Mouse (Mus musculus): ENCODE measurements around the gene Rtn4r. TPM values are rescaled to one million over a fixed set of nuclear protein-coding genes. Genes with fewer than 3 reads are reported as not detected.

Rtn4r gene
- total and polyA plus RNA-seq, 2 experiments from 2014 or later = 1.5 to 1.9 TPM

DNA sequence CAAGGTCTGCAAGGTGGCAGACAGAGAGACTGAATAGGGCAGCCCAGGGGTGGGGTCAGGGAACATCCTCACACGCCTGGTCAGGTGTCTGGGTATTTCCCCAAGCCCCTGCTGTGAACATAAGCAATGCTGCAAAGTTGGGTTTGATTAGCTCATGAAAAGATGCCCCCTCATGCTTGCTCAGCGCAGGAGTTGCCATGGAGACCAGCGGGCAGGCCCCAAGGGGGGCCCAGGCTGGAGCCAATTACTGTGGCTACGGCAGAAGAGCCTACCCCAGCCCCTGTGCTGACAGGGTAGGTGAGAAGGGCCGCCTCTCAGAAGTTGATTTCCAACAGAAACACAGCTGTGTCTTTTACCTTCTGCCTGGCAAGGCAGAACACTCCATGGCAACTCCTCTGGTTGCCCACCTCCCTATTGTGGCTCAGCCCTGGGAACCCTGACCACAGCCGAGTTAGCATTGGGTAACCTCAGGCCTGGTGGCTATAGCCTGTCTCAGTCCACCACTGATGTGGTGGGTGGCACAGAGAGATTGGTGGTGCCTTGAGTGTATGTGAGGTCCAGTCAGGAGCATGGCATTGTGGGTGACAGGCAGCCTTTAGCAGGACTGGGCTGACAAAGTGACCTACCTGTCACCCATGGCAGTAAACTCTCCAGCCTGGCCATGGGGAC is 20.9 kb downstream of the Rtn4r start:
- DNase-seq (ENCODE audit: low spot score) = no peak
- 0 out of 2 replicates have a peak, but pooled peaks cover 9% of the 10 kb centered on the region for H3K4me1 ChIP-seq (ENCODE audit: control insufficient read depth, insufficient read depth)
- no peak overlapping the region for H3K4me2 ChIP-seq (ENCODE audit: low read depth, low read length)
- H3K36me3 ChIP-seq (replicated peaks; ENCODE audit: control insufficient read depth, insufficient read depth, low read length) = no peaks in the 10 kb centered on the region
- H3K27ac ChIP-seq (ENCODE audit: low read depth) = no peak overlapping the region
- TF ChIP-seq CTCF (IDR thresholded peaks at IDR 0.05; ENCODE audit: low read depth) = no peak
- no peak for TF ChIP-seq EP300 (IDR thresholded peaks at IDR 0.05; ENCODE audit: low read depth)
- H3K27me3 ChIP-seq (ENCODE audit: control insufficient read depth, insufficient read depth, low read length) = 0 out of 2 replicates have a peak, but pooled peaks cover 8% of the 10 kb centered on the region
- H3K4me3 ChIP-seq (ENCODE audit: low read depth, low read length) = no peak overlapping the region
- no peak for ATAC-seq (ENCODE audit: insufficient read depth, low read depth)
- 62% methylated on average over 6 of the region's 6 CpGs for WGBS
- H3K9ac ChIP-seq (replicated peaks; ENCODE audit: low read depth, low read length) = no peak overlapping the region
- no peaks in the 10 kb centered on the region for H3K9me3 ChIP-seq (replicated peaks; ENCODE audit: control insufficient read depth, low read length)

DNA sequence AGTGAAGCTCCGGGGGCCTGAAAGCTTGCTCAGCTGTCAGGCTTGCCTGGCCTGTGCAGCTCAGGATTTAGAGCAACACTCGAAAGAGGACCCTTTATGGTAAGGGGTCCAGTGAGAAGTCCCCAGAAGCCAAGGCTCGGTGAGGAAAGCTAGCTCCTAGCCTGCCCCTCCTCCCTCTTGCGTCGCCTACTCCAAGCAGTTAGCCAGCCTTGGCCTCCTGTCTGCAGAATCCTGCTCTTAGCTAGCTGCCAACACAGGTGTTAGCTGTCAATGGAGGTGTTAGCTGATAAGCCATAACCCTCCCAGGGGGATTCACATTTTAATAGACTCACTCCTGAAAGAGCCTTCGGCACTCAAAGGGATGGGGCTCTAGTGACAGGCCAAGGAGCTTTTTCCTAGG is 21.8 kb downstream of the Rtn4r start:
- 50% methylated on average over 6 of the region's 6 CpGs for WGBS
- no peak overlapping the region for H3K9ac ChIP-seq (replicated peaks; ENCODE audit: low read depth, low read length)
- H3K4me1 ChIP-seq (ENCODE audit: control insufficient read depth, insufficient read depth) = peaks cover 9% of the 10 kb centered on the region; the same call in 1 of the 2 replicates
- 0 out of 2 replicates have a peak, but pooled peaks cover 8% of the 10 kb centered on the region for H3K27me3 ChIP-seq (ENCODE audit: control insufficient read depth, insufficient read depth, low read length)
- TF ChIP-seq EP300 (IDR thresholded peaks at IDR 0.05; ENCODE audit: low read depth) (no peak), CTCF (IDR thresholded peaks at IDR 0.05; ENCODE audit: low read depth) (no peak)
- H3K36me3 ChIP-seq (replicated peaks; ENCODE audit: control insufficient read depth, insufficient read depth, low read length) = no peaks in the 10 kb centered on the region
- ATAC-seq (ENCODE audit: insufficient read depth, low read depth) (no peak), DNase-seq (ENCODE audit: low spot score) (no peak)
- no peak overlapping the region for H3K4me2 ChIP-seq (ENCODE audit: low read depth, low read length)
- no peak overlapping the region for H3K4me3 ChIP-seq (ENCODE audit: low read depth, low read length)
- no peak overlapping the region for H3K27ac ChIP-seq (ENCODE audit: low read depth)
- H3K9me3 ChIP-seq (replicated peaks; ENCODE audit: control insufficient read depth, low read length) = no peaks in the 10 kb centered on the region

GRCm38 (mm10) chr16:18152189-18152588 is 24.7 kb downstream of the Rtn4r start:
- Histone ChIP-seq H3K9me3 (replicated peaks; ENCODE audit: control insufficient read depth, low read length) (no peaks in the 10 kb centered on the region), H3K9ac (replicated peaks; ENCODE audit: low read depth, low read length) (no peak overlapping the region), H3K27ac (ENCODE audit: low read depth) (no peak overlapping the region), H3K36me3 (replicated peaks; ENCODE audit: control insufficient read depth, insufficient read depth, low read length) (no peaks in the 10 kb centered on the region), H3K4me3 (ENCODE audit: low read depth, low read length) (no peak overlapping the region), H3K4me2 (ENCODE audit: low read depth, low read length) (no peak overlapping the region), H3K27me3 (ENCODE audit: control insufficient read depth, insufficient read depth, low read length) (0 out of 2 replicates have a peak, but pooled peaks cover 3% of the 10 kb centered on the region), H3K4me1 (ENCODE audit: control insufficient read depth, insufficient read depth) (peaks cover 16% of the 10 kb centered on the region)
- TF ChIP-seq CTCF (IDR thresholded peaks at IDR 0.05; ENCODE audit: low read depth) = no peak
- no peak for TF ChIP-seq EP300 (IDR thresholded peaks at IDR 0.05; ENCODE audit: low read depth)
- ATAC-seq (ENCODE audit: insufficient read depth, low read depth) = no peak
- DNase-seq (ENCODE audit: low spot score) = no peak
- WGBS = 93% methylated on average over 12 of the region's 12 CpGs

- Histone ChIP-seq H3K4me1 (ENCODE audit: control insufficient read depth, insufficient read depth) (peaks cover 16% of the 10 kb centered on the region), H3K27me3 (ENCODE audit: control insufficient read depth, insufficient read depth, low read length) (no peaks in the 10 kb centered on the region)
These were observed 25.5 kb downstream of the Rtn4r start for GRCm38 (mm10) chr16:18152769-18153445.

DNA sequence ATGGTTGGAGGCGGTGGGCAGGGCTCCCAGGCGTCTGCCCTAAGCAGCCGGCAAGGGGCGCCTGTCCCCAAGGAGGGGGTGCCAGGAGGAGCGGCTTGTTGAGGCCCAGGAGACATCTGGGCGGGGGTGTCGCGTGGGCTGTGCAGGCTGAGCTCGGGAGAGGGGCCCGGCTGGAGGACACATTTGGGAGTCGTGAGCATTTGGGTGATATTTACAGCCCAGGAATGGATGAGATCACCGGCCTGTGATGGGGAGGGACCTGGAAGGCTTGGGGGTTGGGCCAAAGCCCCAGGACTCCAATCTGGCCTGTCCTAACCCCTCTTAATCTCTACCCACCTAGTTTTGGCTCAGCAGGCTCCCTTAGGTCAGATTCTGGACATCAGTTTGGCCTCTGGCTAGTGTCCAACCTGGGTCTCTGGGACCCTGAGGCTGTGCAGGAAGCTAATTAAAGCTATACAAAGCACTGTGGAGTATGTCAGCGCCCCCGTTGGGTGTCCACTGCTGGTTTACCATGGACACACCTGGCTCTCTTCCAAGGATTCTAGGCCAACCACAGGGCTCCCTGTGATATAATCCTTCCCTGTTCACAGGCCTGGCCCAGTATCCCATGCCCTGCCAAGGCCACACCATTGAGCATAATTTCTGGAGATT is 27.2 kb downstream of the Rtn4r start:
- Histone ChIP-seq H3K9ac (replicated peaks; ENCODE audit: low read depth, low read length) (no peak overlapping the region), H3K36me3 (replicated peaks; ENCODE audit: control insufficient read depth, insufficient read depth, low read length) (no peaks in the 10 kb centered on the region), H3K4me3 (ENCODE audit: low read depth, low read length) (no peak overlapping the region), H3K9me3 (replicated peaks; ENCODE audit: control insufficient read depth, low read length) (no peaks in the 10 kb centered on the region), H3K27ac (ENCODE audit: low read depth) (peak overlapping the region; percentile 22; the same call in 1 of the 2 replicates), H3K4me2 (ENCODE audit: low read depth, low read length) (0 out of 2 replicates have a peak overlapping the region, but pooled peaks have one; percentile 9), H3K4me1 (ENCODE audit: control insufficient read depth, insufficient read depth) (peaks cover 16% of the 10 kb centered on the region), H3K27me3 (ENCODE audit: control insufficient read depth, insufficient read depth, low read length) (no peaks in the 10 kb centered on the region)
- ATAC-seq (ENCODE audit: insufficient read depth, low read depth) (peak; percentile 79), DNase-seq (ENCODE audit: low spot score) (peak; percentile 77)
- no peak for TF ChIP-seq EP300 (IDR thresholded peaks at IDR 0.05; ENCODE audit: low read depth)
- no peak for TF ChIP-seq CTCF (IDR thresholded peaks at IDR 0.05; ENCODE audit: low read depth)
- WGBS = 9% methylated on average over 14 of the region's 14 CpGs

More at GRCm38 (mm10) chr16:18152769-18153445, 25.5 kb downstream of the Rtn4r start:
- Histone ChIP-seq H3K4me2 (ENCODE audit: low read depth, low read length) (no peak overlapping the region), H3K4me3 (ENCODE audit: low read depth, low read length) (no peak overlapping the region), H3K27ac (ENCODE audit: low read depth) (no peak overlapping the region), H3K36me3 (replicated peaks; ENCODE audit: control insufficient read depth, insufficient read depth, low read length) (no peaks in the 10 kb centered on the region), H3K9me3 (replicated peaks; ENCODE audit: control insufficient read depth, low read length) (no peaks in the 10 kb centered on the region), H3K9ac (replicated peaks; ENCODE audit: low read depth, low read length) (no peak overlapping the region)
- DNase-seq (ENCODE audit: low spot score) (no peak), ATAC-seq (ENCODE audit: insufficient read depth, low read depth) (no peak)
- TF ChIP-seq CTCF (IDR thresholded peaks at IDR 0.05; ENCODE audit: low read depth) (no peak), EP300 (IDR thresholded peaks at IDR 0.05; ENCODE audit: low read depth) (no peak)
- WGBS = 92% methylated on average over 9 of the region's 9 CpGs
